Mouse (Mus musculus) liver, adult 2 months (tissue): Measurements from ENCODE around the gene Tigit. TPM values are rescaled to one million over a fixed set of nuclear protein-coding genes. Genes with fewer than 3 reads are reported as not detected.

Experiments used
- DNase-seq: peaks from one replicate; pipeline ENCODE4 v3.0.0-alpha.2; 2011; ENCODE audit warnings: low read depth, low spot score; ENCODE audit errors: extremely low read depth
- H3K27ac ChIP-seq: fragments of 200-500 bp; replicated peaks from 2 replicates; pipeline ENCODE4 v1.5.1; 2012; ENCODE audit warnings: low read depth, mild to moderate bottlenecking, control low read depth, inconsistent platforms, low read length; ENCODE audit not compliant: insufficient read depth
- H3K27me3 ChIP-seq: fragments of 200-500 bp; 2 replicates; pipeline ENCODE4 v1.6.1; 2012; ENCODE audit warnings: mild to moderate bottlenecking, moderate library complexity, low read length, inconsistent platforms; ENCODE audit not compliant: control insufficient read depth, insufficient read depth
- H3K36me3 ChIP-seq: fragments of 200-500 bp; 2 replicates; pipeline ENCODE4 v1.6.1; 2012; ENCODE audit warnings: low read length, inconsistent platforms; ENCODE audit not compliant: control insufficient read depth, insufficient read depth
- H3K4me1 ChIP-seq: fragments of 200-500 bp; 2 replicates; pipeline ENCODE4 v1.6.1; 2011; ENCODE audit warnings: low read length; ENCODE audit not compliant: control insufficient read depth, insufficient read depth
- H3K4me3 ChIP-seq: fragments of 200-500 bp; 2 replicates; pipeline ENCODE4 v1.5.1; 2011; ENCODE audit warnings: low read depth, mild to moderate bottlenecking, control low read depth, low read length, moderate library complexity; ENCODE audit not compliant: insufficient read depth
- H3K79me2 ChIP-seq: fragments of 200-500 bp; 2 replicates; pipeline ENCODE4 v1.6.1; 2012; ENCODE audit warnings: inconsistent platforms, mild to moderate bottlenecking, low read length, moderate library complexity; ENCODE audit not compliant: control insufficient read depth, insufficient read depth
- H3K9ac ChIP-seq: fragments of 200-500 bp; 2 replicates; pipeline ENCODE4 v1.6.1; 2012; ENCODE audit warnings: low read depth, mild to moderate bottlenecking, control low read depth, inconsistent platforms, low read length
- CTCF ChIP-seq: fragments of 200-500 bp; IDR thresholded peaks from 2 replicates; pipeline ENCODE4 v1.5.1; 2011; ENCODE audit warnings: low read depth, low read length, control low read depth
- POLR2A ChIP-seq: fragments of 200-500 bp; IDR thresholded peaks from 2 replicates; pipeline ENCODE4 v1.6.1; 2011; ENCODE audit warnings: low read length, control low read depth; ENCODE audit not compliant: insufficient read depth; ENCODE audit errors: extremely low read depth
- WGBS: fragments of 180-500 bp; shearing (Covaris S2); methylation state at CpG from one replicate; pipeline ENCODE4 v1.1.7; 2018; 5-methylcytosine and 5-hydroxymethylcytosine counted together
- polyA plus RNA-seq: library from polyadenylated mRNA; depleted of rRNA; stranded (reverse); fragments of >200 nt; gene quantifications from 2 replicates; pipeline ENCODE4 v1.2.3, GENCODE M21; 2012
- total RNA-seq: library from RNA; depleted of rRNA; stranded (reverse); fragments of >200 nt; gene quantifications from 2 replicates; pipeline ENCODE4 v1.2.3, GENCODE M21; 2014

Tigit gene
- total and polyA plus RNA-seq, 2 experiments: 0.22 TPM; not detected in 1

GRCm38 (mm10) chr16:43674400-43674799 lies 10.5 kb upstream of the Tigit start:
- no peaks in the 10 kb centered on the region for H3K4me1 ChIP-seq
- no peaks in the 10 kb centered on the region for H3K27me3 ChIP-seq
- no peak overlapping the region for H3K27ac ChIP-seq
- no peak for DNase-seq
- H3K36me3 ChIP-seq: no peaks in the 10 kb centered on the region
- H3K79me2 ChIP-seq: no peaks in the 10 kb centered on the region
- TF ChIP-seq POLR2A (no peak), CTCF (no peak)
- no peak overlapping the region for H3K9ac ChIP-seq
- 78% methylated on average over 3 of the region's 3 CpGs for WGBS
- H3K4me3 ChIP-seq: no peak overlapping the region

- no peak overlapping the region for H3K4me3 ChIP-seq
- DNase-seq: no peak
- H3K27ac ChIP-seq: no peak overlapping the region
- no peaks in the 10 kb centered on the region for H3K36me3 ChIP-seq
- H3K4me1 ChIP-seq: no peaks in the 10 kb centered on the region
- H3K9ac ChIP-seq: no peak overlapping the region
- no peak for TF ChIP-seq CTCF
- TF ChIP-seq POLR2A: no peak
- no peaks in the 10 kb centered on the region for H3K79me2 ChIP-seq
- no peaks in the 10 kb centered on the region for H3K27me3 ChIP-seq
These were observed 8.8 kb upstream of the Tigit start for GRCm38 (mm10) chr16:43672697-43673096.

- no peaks in the 10 kb centered on the region for H3K27me3 ChIP-seq
- 91% methylated on average over 1 of the region's 1 CpGs for WGBS
- no peak overlapping the region for H3K27ac ChIP-seq
- DNase-seq: no peak
- TF ChIP-seq CTCF (no peak), POLR2A (no peak)
- H3K36me3 ChIP-seq: no peaks in the 10 kb centered on the region
- no peaks in the 10 kb centered on the region for H3K79me2 ChIP-seq
- H3K4me3 ChIP-seq: no peak overlapping the region
- H3K4me1 ChIP-seq: no peaks in the 10 kb centered on the region
- H3K9ac ChIP-seq: no peak overlapping the region
These were observed 8.0 kb upstream of the Tigit start for GRCm38 (mm10) chr16:43671972-43672371.

GRCm38 (mm10) chr16:43668294-43668693 lies 4.3 kb upstream of the Tigit start:
- no peak for TF ChIP-seq CTCF
- TF ChIP-seq POLR2A: no peak
- no peak for DNase-seq
- Histone ChIP-seq H3K27ac (no peak overlapping the region), H3K4me3 (no peak overlapping the region), H3K79me2 (no peaks in the 10 kb centered on the region), H3K4me1 (no peaks in the 10 kb centered on the region), H3K9ac (no peak overlapping the region), H3K36me3 (no peaks in the 10 kb centered on the region), H3K27me3 (no peaks in the 10 kb centered on the region)
- 87% methylated on average over 3 of the region's 3 CpGs for WGBS

- no peaks in the 10 kb centered on the region for H3K4me1 ChIP-seq
- H3K9ac ChIP-seq: no peak overlapping the region
- H3K79me2 ChIP-seq: no peaks in the 10 kb centered on the region
- no peak for DNase-seq
- no peak for TF ChIP-seq CTCF
- TF ChIP-seq POLR2A: no peak
- no peaks in the 10 kb centered on the region for H3K27me3 ChIP-seq
- no peak overlapping the region for H3K4me3 ChIP-seq
- no peaks in the 10 kb centered on the region for H3K36me3 ChIP-seq
- no peak overlapping the region for H3K27ac ChIP-seq
These were observed 915 bp upstream of the Tigit start for GRCm38 (mm10) chr16:43664861-43665260.

- no peaks in the 10 kb centered on the region for H3K79me2 ChIP-seq
- H3K36me3 ChIP-seq: no peaks in the 10 kb centered on the region
- H3K9ac ChIP-seq: no peak overlapping the region
- no peak overlapping the region for H3K27ac ChIP-seq
- TF ChIP-seq CTCF (no peak), POLR2A (no peak)
- no peak for DNase-seq
- 79% methylated on average over 10 of the region's 10 CpGs for WGBS
- H3K27me3 ChIP-seq: no peaks in the 10 kb centered on the region
- H3K4me1 ChIP-seq: no peaks in the 10 kb centered on the region
- no peak overlapping the region for H3K4me3 ChIP-seq
These were observed 1.6 kb downstream of the Tigit start for GRCm38 (mm10) chr16:43662124-43663004.
